8 mouse cellular contexts compared by ENCODE assay signal in genomic region chr7:30533941-30534632, GRCm38 (mm10). TPM values are rescaled to one million over a fixed set of nuclear protein-coding genes. Genes with fewer than 3 reads are reported as not detected.
DNase-seq lines count a peak whose midpoint lies in the region; ATAC-seq and TF ChIP-seq lines count a peak whose summit lies in the region.

No protein-coding gene starts in this region.

- WGBS in kidney, adult 2 months, result 18% methylated on average over 23 of the region's 26 CpGs
- WGBS in forebrain, embryonic 10.5 days, result 7% methylated on average over 26 of the region's 26 CpGs
- WGBS in limb, embryonic 15.5 days, result 8% methylated on average over 20 of the region's 26 CpGs

- peak overlapping the region; percentile 72 for H3K4me3 ChIP-seq in kidney, adult 2 months (ENCODE audit: insufficient read depth, low read depth, low read length)
- H3K4me3 ChIP-seq in forebrain, embryonic 10.5 days, result peak overlapping the region; percentile 75
- H3K4me3 ChIP-seq in limb, embryonic 15.5 days, result peak overlapping the region; percentile 78

- H3K9ac ChIP-seq in limb, embryonic 15.5 days, result peak overlapping the region; percentile 69

- TF ChIP-seq CTCF in kidney, adult 2 months (conservative IDR thresholded peaks at IDR 0.05; ENCODE audit: insufficient read depth, insufficient read length, low read depth, low read length), result no peak

- H3K27me3 ChIP-seq in kidney, adult 2 months (replicated peaks; ENCODE audit: control insufficient read depth, insufficient read depth, low read length), result no peaks in the 10 kb centered on the region
- peaks cover 21% of the 10 kb centered on the region for H3K27me3 ChIP-seq in forebrain, embryonic 10.5 days (ENCODE audit: poor library complexity, severe bottlenecking)
- no peaks in the 10 kb centered on the region for H3K27me3 ChIP-seq in limb, embryonic 15.5 days

- peaks cover 2% of the 10 kb centered on the region; the same call in 1 of the 2 replicates for H3K4me1 ChIP-seq in kidney, adult 2 months (ENCODE audit: control insufficient read depth, insufficient read depth, low read length)
- H3K4me1 ChIP-seq in forebrain, embryonic 10.5 days, result peaks cover 43% of the 10 kb centered on the region
- peaks cover 24% of the 10 kb centered on the region for H3K4me1 ChIP-seq in limb, embryonic 15.5 days

- no peak; the same call in 1 of the 2 replicates for ATAC-seq in limb, embryonic 15.5 days (ENCODE audit: insufficient number of reproducible peaks, low FRiP score, low TSS enrichment, low read depth)

- H3K27ac ChIP-seq in kidney, adult 2 months (ENCODE audit: insufficient read depth, low read depth, low read length), result no peak overlapping the region
- peak overlapping the region; percentile 97 for H3K27ac ChIP-seq in forebrain, embryonic 10.5 days
- H3K27ac ChIP-seq in limb, embryonic 15.5 days, result no peak overlapping the region

- TF ChIP-seq POLR2A in kidney, adult 2 months (IDR thresholded peaks at IDR 0.05; ENCODE audit: low read depth, low read length), result no peak

- no peak for DNase-seq in kidney, adult 2 months
- DNase-seq in kidney, postnatal 14 days, result no peak
- peak; percentile 16 for DNase-seq in R1 (ENCODE audit: low read depth, low spot score)
- peak; percentile 53 for DNase-seq in forebrain, embryonic 10.5 days (ENCODE audit: extremely low spot score, low spot score)
- DNase-seq in retina, postnatal 7 days (ENCODE audit: low read depth, low spot score), result peak; percentile 11
- no peak for DNase-seq in frontal cortex, postnatal 14 days (ENCODE audit: low spot score in 2 of 2)
- DNase-seq in natural killer cell, adult 2 months (ENCODE audit: low spot score in 2 of 2), result no peak

- no peaks in the 10 kb centered on the region for H3K36me3 ChIP-seq in kidney, adult 2 months (ENCODE audit: control insufficient read depth, insufficient read depth, low read length)
- peaks cover 49% of the 10 kb centered on the region for H3K36me3 ChIP-seq in forebrain, embryonic 10.5 days (replicated peaks)
- peaks cover 33% of the 10 kb centered on the region for H3K36me3 ChIP-seq in limb, embryonic 15.5 days

- no peaks in the 10 kb centered on the region for H3K9me3 ChIP-seq in forebrain, embryonic 10.5 days
- no peaks in the 10 kb centered on the region for H3K9me3 ChIP-seq in limb, embryonic 15.5 days

- peak overlapping the region; percentile 87 for H3K4me2 ChIP-seq in limb, embryonic 15.5 days

RNA-seq across cellular contexts. Expression of gene Arhgap33, which starts 0.8 kb away (rescaled TPM):
- polyA plus RNA-seq in kidney, adult 2 months (2012; rRNA removed), result 7.4 and 7.8 TPM in 2 replicates
- 29.7 and 31.9 TPM in 2 replicates for polyA plus RNA-seq in forebrain, embryonic 10.5 days (2016; fragmentation: Nextera tagmentation; extraction: Ambion mirVana)
- 7.8 and 8.0 TPM in 2 replicates for polyA plus RNA-seq in limb, embryonic 15.5 days (2015; fragmentation: Nextera tagmentation; extraction: Ambion mirVana)

RNA-seq across cellular contexts. Expression of gene Hspb6, which starts 17.9 kb away (rescaled TPM):
- polyA plus RNA-seq in kidney, adult 2 months (2012; rRNA removed), result 21.6 and 50.4 TPM in 2 replicates
- polyA plus RNA-seq in forebrain, embryonic 10.5 days (2016; fragmentation: Nextera tagmentation; extraction: Ambion mirVana), result 4.3 and 4.6 TPM in 2 replicates
- 17.6 and 29.4 TPM in 2 replicates for polyA plus RNA-seq in limb, embryonic 15.5 days (2015; fragmentation: Nextera tagmentation; extraction: Ambion mirVana)

RNA-seq across cellular contexts. Expression of gene Proser3, which starts 18.0 kb away (rescaled TPM):
- 7.1 and 8.5 TPM in 2 replicates for polyA plus RNA-seq in kidney, adult 2 months (2012; rRNA removed)
- 15.2 and 16.1 TPM in 2 replicates for polyA plus RNA-seq in forebrain, embryonic 10.5 days (2016; fragmentation: Nextera tagmentation; extraction: Ambion mirVana)
- polyA plus RNA-seq in limb, embryonic 15.5 days (2015; fragmentation: Nextera tagmentation; extraction: Ambion mirVana), result 11.3 and 12.1 TPM in 2 replicates

RNA-seq across cellular contexts. Expression of gene Lin37, which starts 25.6 kb away (rescaled TPM):
- polyA plus RNA-seq in kidney, adult 2 months (2012; rRNA removed), result 29.0 and 33.8 TPM in 2 replicates
- polyA plus RNA-seq in forebrain, embryonic 10.5 days (2016; fragmentation: Nextera tagmentation; extraction: Ambion mirVana), result 40.7 and 44.2 TPM in 2 replicates
- 37.9 and 49.4 TPM in 2 replicates for polyA plus RNA-seq in limb, embryonic 15.5 days (2015; fragmentation: Nextera tagmentation; extraction: Ambion mirVana)

RNA-seq across cellular contexts. Expression of gene U2af1l4, which starts 29.0 kb away (rescaled TPM):
- 47.9 and 54.5 TPM in 2 replicates for polyA plus RNA-seq in kidney, adult 2 months (2012; rRNA removed)
- 96.1 and 96.7 TPM in 2 replicates for polyA plus RNA-seq in forebrain, embryonic 10.5 days (2016; fragmentation: Nextera tagmentation; extraction: Ambion mirVana)
- 83.0 and 85.3 TPM in 2 replicates for polyA plus RNA-seq in limb, embryonic 15.5 days (2015; fragmentation: Nextera tagmentation; extraction: Ambion mirVana)

Comparison
In these comparisons a context has a peak if more than half of its experiments do, and no peak if none do; other contexts are left out.
1. DNase-seq: peak in R1 (single experiment), forebrain, embryonic 10.5 days (single experiment) and retina, postnatal 7 days (single experiment); none in kidney, adult 2 months (single experiment), kidney, postnatal 14 days (single experiment), frontal cortex, postnatal 14 days (0 of 2) and natural killer cell, adult 2 months (0 of 2).
2. Peak in every context shown above with its lines, with median percentiles within 50 percentile points of each other: H3K4me3 ChIP-seq.